In genomic region chr15:99368583-99369266, GRCm38 (mm10) we compare ENCODE assay signal across 8 mouse cellular contexts. TPM values are rescaled to one million over a fixed set of nuclear protein-coding genes. Genes with fewer than 3 reads are reported as not detected.
DNase-seq lines count a peak whose midpoint lies in the region; ATAC-seq and TF ChIP-seq lines count a peak whose summit lies in the region.

No protein-coding gene starts in this region.

- peaks cover 27% of the 10 kb centered on the region for H3K4me1 ChIP-seq in heart, embryonic 12.5 days (replicated peaks)
- H3K4me1 ChIP-seq in E14TG2a.4 (replicated peaks; ENCODE audit: low read depth, low read length): peaks cover 38% of the 10 kb centered on the region
- H3K4me1 ChIP-seq in hindbrain, embryonic 10.5 days (replicated peaks): peaks cover 38% of the 10 kb centered on the region

- no peaks in the 10 kb centered on the region for H3K27me3 ChIP-seq in heart, embryonic 12.5 days (replicated peaks)
- H3K27me3 ChIP-seq in E14TG2a.4 (ENCODE audit: insufficient read depth, low read length): peaks cover 33% of the 10 kb centered on the region
- H3K27me3 ChIP-seq in hindbrain, embryonic 10.5 days (ENCODE audit: insufficient read depth, poor library complexity, severe bottlenecking): peaks cover 19% of the 10 kb centered on the region

- H3K9me3 ChIP-seq in heart, embryonic 12.5 days (replicated peaks): no peaks in the 10 kb centered on the region
- H3K9me3 ChIP-seq in E14TG2a.4 (ENCODE audit: low read length): no peaks in the 10 kb centered on the region
- H3K9me3 ChIP-seq in hindbrain, embryonic 10.5 days: no peaks in the 10 kb centered on the region

- WGBS in heart, embryonic 12.5 days: 48% methylated on average over 4 of the region's 4 CpGs
- 74% methylated on average over 4 of the region's 4 CpGs for WGBS in hindbrain, embryonic 10.5 days

- TF ChIP-seq CTCF in E14TG2a.4 (conservative IDR thresholded peaks at IDR 0.05; ENCODE audit: low read length): no peak

- intact Hi-C loops in heart, postnatal 10 days (cut with DNase I): no loop called here

- H3K9ac ChIP-seq in heart, embryonic 12.5 days: peak overlapping the region; percentile 44

- no peak overlapping the region for H3K27ac ChIP-seq in heart, embryonic 12.5 days (ENCODE audit: poor library complexity, severe bottlenecking)
- H3K27ac ChIP-seq in hindbrain, embryonic 10.5 days: no peak overlapping the region

- H3K4me2 ChIP-seq in heart, embryonic 12.5 days: peak overlapping the region; percentile 74

- H3K4me3 ChIP-seq in heart, embryonic 12.5 days: peak overlapping the region; percentile 86
- peak overlapping the region; percentile 86; the same call in 1 of the 2 replicates for H3K4me3 ChIP-seq in E14TG2a.4 (replicated peaks; ENCODE audit: low read length)
- peak overlapping the region; percentile 83 for H3K4me3 ChIP-seq in hindbrain, embryonic 10.5 days

- ATAC-seq in heart, embryonic 12.5 days (ENCODE audit: insufficient number of reproducible peaks, low FRiP score): no peak
- ATAC-seq in erythroid progenitor cell, adult 5-6 weeks (replicated peaks; ENCODE audit: low FRiP score, poor library complexity, severe bottlenecking): no peak

- no peak for DNase-seq in heart, postnatal 10 days
- DNase-seq in hindbrain, embryonic 10.5 days (ENCODE audit: low spot score): no peak
- DNase-seq in lung, postnatal 36 days: peak; percentile 32
- no peak for DNase-seq in thymus, postnatal 25 days
- DNase-seq in left cerebral cortex, adult 11 months (ENCODE audit: low spot score): no peak

- H3K36me3 ChIP-seq in heart, embryonic 12.5 days: no peaks in the 10 kb centered on the region
- H3K36me3 ChIP-seq in E14TG2a.4 (ENCODE audit: insufficient read depth, low read length): no peaks in the 10 kb centered on the region
- no peaks in the 10 kb centered on the region for H3K36me3 ChIP-seq in hindbrain, embryonic 10.5 days

RNA-seq across cellular contexts. Expression of gene Fmnl3, which starts 1.6 kb away (rescaled TPM):
- polyA plus RNA-seq in heart, embryonic 12.5 days (2016; fragmentation: Nextera tagmentation; extraction: Ambion mirVana): 17.2 and 21.0 TPM in 2 replicates
- total RNA-seq in heart, postnatal 10 days (2021): 10 to 100 TPM; 40.3 to 43.0 TPM
- 10.7 and 14.6 TPM in 2 replicates for polyA plus RNA-seq in hindbrain, embryonic 10.5 days (2016; fragmentation: Nextera tagmentation; extraction: Ambion mirVana)
- 3.6 and 5.0 TPM in 2 replicates for total RNA-seq in erythroid progenitor cell, adult 5-6 weeks (2015; ENCODE audit: low replicate concordance)
- 1.5 and 2.7 TPM in 2 replicates for total RNA-seq in erythroid progenitor cell, adult 5-6 weeks (2017; ENCODE audit: low replicate concordance)

RNA-seq across cellular contexts. Expression of gene Tmbim6, which starts 24.0 kb away (rescaled TPM):
- 251 and 253 TPM in 2 replicates for polyA plus RNA-seq in heart, embryonic 12.5 days (2016; fragmentation: Nextera tagmentation; extraction: Ambion mirVana)
- 100 to 1,000 TPM; 225 to 229 TPM for total RNA-seq in heart, postnatal 10 days (2021)
- polyA plus RNA-seq in hindbrain, embryonic 10.5 days (2016; fragmentation: Nextera tagmentation; extraction: Ambion mirVana): 283 and 284 TPM in 2 replicates
- total RNA-seq in erythroid progenitor cell, adult 5-6 weeks (2015; ENCODE audit: low replicate concordance): 179 and 219 TPM in 2 replicates
- total RNA-seq in erythroid progenitor cell, adult 5-6 weeks (2017; ENCODE audit: low replicate concordance): 95.3 and 151 TPM in 2 replicates

Comparison
In these comparisons a context has a peak if more than half of its experiments do, and no peak if none do; other contexts are left out.
1. RNA of gene Fmnl3, which starts 1.6 kb away (total RNA-seq): 40.3 to 43.0 TPM in heart, postnatal 10 days; 1.5 to 5.0 TPM in erythroid progenitor cell, adult 5-6 weeks; every median in the first group is over 4 times any median in the second.
2. Peak in every context shown above with its lines, with median percentiles within 50 percentile points of each other: H3K4me3 ChIP-seq.